Mouse (Mus musculus) adrenal gland, adult 8-10 months (tissue): ENCODE measurements around the gene Dlx4. TPM values are rescaled to one million over a fixed set of nuclear protein-coding genes. Genes with fewer than 3 reads are reported as not detected.

Experiments
- DNase-seq: peaks from one replicate; pipeline ENCODE4 v3.0.0; 2022
- total RNA-seq, 4 experiments: library from RNA; stranded (reverse); gene quantifications; 2 replicates each; pipeline ENCODE4 v1.2.4; 2022

Gene Dlx4
- total RNA-seq, 4 experiments from 2014 or later: 0.28 to 0.32 TPM; not detected in 2

- no peak for DNase-seq
These were observed 3.8 kb downstream of the Dlx4 start for GRCm38 (mm10) chr11:95142258-95142657.

DNA sequence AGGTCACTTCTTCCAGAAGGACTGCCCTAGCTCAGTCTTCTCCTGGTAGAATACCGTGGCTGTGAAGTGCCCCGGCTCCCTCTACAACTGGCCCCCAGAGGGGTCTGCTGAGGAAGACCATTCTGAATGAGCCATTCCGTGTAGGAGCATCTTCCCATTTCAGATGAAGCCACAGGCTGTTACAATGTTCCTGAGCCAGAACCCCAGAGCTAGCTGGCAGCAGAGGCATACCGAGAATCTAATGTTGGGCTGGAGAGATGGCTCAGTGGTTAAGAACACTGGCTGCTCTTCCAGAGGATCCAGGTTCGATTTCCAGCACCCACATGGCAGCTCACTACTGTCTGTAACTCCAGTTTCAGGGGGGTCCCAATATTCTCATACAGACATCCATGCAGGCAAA, 6.2 kb downstream of the Dlx4 start:
- DNase-seq: no peak

- no peak for DNase-seq
These were observed 8.8 kb downstream of the Dlx4 start for GRCm38 (mm10) chr11:95137281-95137680.

GRCm38 (mm10) chr11:95133321-95133720, 12.7 kb downstream of the Dlx4 start:
- DNase-seq: no peak

GRCm38 (mm10) chr11:95130668-95131252, 15.3 kb downstream of the Dlx4 start:
- no peak for DNase-seq

GRCm38 (mm10) chr11:95128359-95128758, 17.7 kb downstream of the Dlx4 start:
- DNase-seq: no peak

- DNase-seq: no peak
These were observed 19.5 kb downstream of the Dlx4 start for GRCm38 (mm10) chr11:95126272-95127245.

- DNase-seq: no peak
These were observed 20.6 kb downstream of the Dlx4 start for GRCm38 (mm10) chr11:95125366-95125948.

GRCm38 (mm10) chr11:95122100-95122489, 24.0 kb downstream of the Dlx4 start:
- DNase-seq: no peak

DNA sequence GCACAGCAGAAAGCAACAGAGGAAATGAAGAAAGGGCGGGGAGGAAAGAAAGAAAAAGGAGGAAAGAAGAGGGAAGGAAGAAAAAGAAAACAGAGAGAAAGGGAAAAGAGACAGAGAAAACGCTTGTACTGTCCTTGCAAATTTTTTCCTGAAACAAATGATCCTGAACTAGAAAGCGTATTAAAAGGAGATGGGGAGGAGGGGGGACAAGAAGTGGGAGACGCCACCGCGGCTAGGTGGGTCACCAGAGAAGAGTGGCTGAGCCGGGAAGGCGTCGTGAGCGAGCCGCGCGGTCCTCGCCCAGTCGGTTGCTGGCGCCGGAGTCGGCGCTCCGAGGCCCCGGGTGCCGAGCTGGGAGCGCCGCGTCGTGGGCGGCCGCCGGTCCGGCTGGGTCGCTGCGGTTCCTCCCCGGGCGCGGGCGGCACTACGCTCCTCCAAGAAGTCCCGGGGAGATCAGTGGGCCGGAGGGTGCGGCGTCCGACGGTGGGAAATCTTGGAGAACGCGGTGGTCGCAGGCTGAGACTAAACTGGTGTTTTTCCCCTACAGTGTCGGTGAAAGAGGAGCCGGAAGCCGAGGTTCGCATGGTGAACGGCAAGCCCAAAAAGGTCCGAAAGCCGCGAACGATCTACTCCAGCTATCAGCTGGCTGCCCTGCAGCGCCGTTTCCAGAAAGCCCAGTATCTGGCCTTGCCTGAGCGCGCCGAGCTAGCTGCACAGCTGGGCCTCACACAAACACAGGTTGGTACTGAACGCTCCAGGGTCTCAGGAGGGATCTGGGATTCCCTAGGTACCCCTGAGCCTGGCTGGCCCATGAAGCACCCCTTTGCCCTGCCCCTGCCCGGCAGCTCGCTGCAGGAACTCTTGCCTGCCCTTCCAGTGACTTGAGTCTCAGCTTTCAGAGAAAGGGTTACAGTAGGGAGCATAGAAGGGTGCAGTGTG, 24.6 kb downstream of the Dlx4 start:
- no peak for DNase-seq

GRCm38 (mm10) chr11:95120633-95121020, 25.4 kb downstream of the Dlx4 start:
- no peak for DNase-seq

- no peak for DNase-seq
These were observed 26.0 kb downstream of the Dlx4 start, which contains the start of gene Dlx3 for GRCm38 (mm10) chr11:95119990-95120632. Gene Dlx3 (plus strand): TSS chr11:95120119.

DNA sequence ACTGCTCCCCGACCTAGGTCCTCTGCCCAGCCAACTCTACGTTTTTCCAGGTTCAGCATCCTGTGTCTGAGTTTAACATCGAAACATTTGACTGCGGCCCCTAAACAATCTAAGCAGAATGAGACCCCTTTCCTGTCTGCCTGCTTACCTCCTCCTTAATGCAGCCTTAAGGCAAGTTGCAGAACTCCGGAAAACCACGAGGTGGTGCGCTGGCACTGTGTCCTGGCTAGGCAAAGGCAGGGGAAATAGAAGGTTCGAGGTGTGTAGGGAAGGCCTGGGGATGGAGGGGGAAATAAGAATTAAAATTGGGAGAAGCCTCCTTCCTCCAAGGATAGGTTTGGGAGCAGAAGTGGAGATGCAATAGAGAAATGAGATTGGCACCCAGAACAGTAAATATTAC, 27.6 kb downstream of the Dlx4 start:
- no peak for DNase-seq

GRCm38 (mm10) chr11:95117030-95117429, 29.0 kb downstream of the Dlx4 start:
- DNase-seq: peak; percentile 53

GRCm38 (mm10) chr11:95110081-95110480, 36.0 kb downstream of the Dlx4 start:
- DNase-seq: no peak

GRCm38 (mm10) chr11:95109000-95109399, 37.1 kb downstream of the Dlx4 start:
- no peak for DNase-seq

DNA sequence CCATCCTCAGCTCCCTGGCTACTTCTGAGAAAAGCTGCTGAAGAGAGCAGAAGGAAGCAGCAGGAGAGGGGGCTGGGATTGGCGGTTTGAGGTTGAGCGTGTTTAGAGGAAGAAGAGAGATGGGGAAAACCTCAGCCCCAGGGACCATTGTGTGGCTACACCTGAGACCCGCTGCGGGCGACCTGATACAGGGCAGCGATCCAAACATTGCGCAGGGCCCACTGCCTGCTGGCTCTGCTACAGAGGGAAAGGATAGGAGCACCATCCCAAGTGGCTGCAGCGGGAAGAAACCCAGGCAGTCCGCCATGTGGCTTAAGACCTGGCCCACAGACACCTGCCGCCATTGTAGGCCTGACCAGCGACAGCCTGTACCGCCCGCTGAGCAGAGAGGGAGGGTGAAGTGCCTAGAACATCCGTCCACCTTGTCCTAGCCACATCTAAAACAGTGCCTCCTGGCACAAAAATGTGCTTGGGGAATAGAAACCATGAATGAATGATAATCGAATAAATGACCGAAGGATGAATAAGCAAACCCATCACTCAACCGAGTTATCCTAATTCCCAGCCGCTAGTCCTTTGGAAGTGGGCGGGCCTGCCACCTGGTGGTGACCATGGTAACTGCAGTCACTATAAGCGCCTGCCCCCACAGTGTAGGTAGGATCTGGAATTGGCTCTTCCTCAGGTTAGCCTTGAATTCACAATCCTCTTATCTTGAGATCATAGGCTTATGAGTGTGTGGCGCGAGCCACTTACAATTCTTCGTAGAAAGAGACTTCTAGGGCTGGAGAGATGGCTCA, 39.4 kb downstream of the Dlx4 start:
- DNase-seq: peak; percentile 79

DNA sequence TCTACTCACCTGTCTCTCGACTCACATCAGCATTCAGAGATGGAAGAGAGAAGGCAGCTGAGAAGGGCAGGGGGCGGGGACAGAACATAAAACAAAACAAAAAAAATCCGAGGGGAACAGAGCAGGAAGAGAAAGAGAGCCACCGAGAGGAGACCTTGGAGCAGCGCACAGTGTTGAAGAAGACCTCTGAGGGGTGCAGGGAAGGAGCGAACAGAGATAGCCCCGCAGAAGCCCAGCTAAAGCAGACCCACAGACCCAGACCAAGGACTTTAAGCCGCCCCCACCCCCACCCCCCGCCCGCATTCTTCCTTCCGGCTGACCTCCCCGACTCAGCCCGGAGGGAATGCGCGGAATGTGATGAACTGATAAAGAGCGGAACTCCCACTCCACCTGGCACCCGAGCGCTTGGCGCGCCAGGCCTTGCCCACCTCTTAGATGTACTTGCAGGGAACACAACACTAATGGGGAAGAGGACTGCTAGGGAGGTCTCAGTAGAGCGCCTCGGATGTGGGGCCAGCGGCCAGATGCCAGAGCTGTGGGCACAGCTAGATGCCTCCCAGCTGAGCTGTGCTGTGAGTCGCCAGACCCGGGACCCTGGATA, 40.7 kb downstream of the Dlx4 start:
- no peak for DNase-seq

GRCm38 (mm10) chr11:95104266-95104665, 41.8 kb downstream of the Dlx4 start:
- DNase-seq: no peak

DNA sequence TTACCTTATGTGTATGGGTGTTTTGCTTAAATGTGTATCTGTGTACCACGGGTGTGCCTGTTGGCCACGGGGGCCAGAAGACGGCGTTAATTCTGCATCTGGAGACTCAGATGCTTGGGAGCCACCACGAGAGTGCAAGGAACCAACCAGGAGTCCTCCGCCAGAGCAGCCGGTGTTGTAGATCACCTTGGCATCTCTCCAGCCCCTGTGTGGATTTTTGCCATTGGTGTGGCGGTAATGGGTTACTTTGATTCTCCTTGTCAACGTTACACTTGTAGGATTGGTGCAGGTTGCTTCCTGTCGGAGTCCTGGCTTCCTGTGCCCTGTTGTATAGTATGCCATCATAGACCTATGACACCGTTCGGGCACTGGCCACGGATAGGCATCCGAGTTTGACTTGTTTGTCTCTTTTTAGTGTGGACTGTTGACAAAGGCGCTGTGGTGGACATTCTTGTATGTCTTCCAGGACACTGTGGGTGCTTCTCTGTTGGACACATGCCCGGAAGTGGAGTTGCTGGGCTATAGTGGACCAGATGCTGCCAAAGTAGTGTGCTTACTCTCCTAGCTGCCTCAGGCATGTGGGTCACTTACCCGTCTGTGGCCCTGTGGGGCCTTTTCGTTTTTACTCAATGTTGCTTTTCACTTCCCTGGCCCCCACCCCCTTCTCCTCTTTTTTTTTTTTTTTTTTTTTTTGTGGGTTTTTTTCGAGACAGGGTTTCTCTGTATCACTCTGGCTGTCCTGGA, 43.7 kb downstream of the Dlx4 start:
- DNase-seq: no peak
